Mouse (Mus musculus): Measurements from ENCODE around the gene C1rb.
"Not testable (repeated sequence)": the region's sequence is repeated elsewhere in the genome, so short reads cannot be mapped to it uniquely, and the experiment has no call there.

Gene C1rb

DNA sequence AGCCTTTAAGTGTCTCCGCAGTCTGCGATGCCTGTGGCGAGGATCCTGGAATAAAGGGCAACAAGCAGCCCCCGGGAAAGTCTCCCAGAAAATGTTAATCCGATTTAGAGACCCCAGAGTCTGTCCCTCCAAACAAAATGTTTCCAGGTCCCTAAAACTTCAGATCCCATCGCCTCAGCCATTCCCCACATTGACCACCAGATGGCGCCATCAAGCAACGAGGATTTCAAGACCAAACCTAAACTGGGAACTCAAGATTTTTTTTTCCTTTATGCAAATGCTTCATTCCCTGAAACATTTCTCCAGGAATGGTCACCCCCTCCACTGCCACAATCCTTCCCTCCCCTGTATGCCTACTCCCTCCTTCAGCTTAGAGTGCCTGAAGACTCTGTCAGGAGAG is at the start of gene C1rb:
TSS of gene C1rb (plus strand) at position 269 of the 400 bp plus-strand sequence.
- DNase-seq (ENCODE audit: low spot score) = peak; percentile 59

GRCm38 (mm10) chr6:124522082-124522481 is 48.0 kb upstream of the C1rb start:
- DNase-seq (ENCODE audit: low spot score) = not testable (repeated sequence)

GRCm38 (mm10) chr6:124527881-124528280 is 42.2 kb upstream of the C1rb start:
- no peak for DNase-seq (ENCODE audit: low spot score)

DNA sequence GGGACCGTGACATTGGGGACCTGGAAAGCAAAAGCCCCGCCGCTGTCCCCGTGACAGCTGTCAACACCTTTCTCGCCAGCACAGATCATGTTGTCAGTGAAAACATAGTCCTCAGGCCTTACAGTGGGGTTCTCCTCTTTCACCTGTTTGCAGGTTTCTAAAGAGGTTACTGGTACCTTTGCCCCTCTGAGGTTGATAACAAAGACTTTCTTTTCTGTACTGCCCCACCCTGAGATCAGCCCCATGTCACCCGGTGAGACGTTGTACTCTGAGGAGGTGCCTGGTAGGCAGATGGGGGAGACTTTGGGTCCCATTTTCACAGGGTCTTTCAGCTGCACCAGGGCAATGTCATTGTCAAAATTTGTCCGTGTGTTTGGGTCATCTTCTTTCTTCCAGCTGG is 39.0 kb upstream of the C1rb start:
- DNase-seq (ENCODE audit: low spot score) = no peak

- DNase-seq (ENCODE audit: low spot score) = not testable (repeated sequence)
These were observed 33.8 kb upstream of the C1rb start for GRCm38 (mm10) chr6:124536125-124536829.

DNA sequence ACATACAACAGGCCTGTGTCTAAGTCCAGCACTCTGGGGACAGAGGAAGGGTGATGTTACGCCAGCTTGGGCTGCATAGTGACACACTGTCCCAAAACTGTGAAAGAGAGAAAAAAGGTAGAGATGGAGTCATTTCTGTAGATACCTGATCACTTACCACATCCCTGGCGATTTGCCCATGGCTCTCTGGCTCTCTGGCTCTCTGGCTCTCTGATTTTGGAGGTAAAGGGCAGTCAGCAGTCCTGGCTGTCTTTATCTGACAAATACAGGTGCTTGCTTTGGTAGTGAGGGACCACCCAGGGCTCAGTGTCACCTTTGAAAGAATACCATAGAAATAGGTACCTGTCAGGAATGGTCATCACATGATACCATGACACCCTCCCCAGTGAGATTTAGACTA is 28.9 kb upstream of the C1rb start:
- not testable (repeated sequence) for DNase-seq (ENCODE audit: low spot score)

DNA sequence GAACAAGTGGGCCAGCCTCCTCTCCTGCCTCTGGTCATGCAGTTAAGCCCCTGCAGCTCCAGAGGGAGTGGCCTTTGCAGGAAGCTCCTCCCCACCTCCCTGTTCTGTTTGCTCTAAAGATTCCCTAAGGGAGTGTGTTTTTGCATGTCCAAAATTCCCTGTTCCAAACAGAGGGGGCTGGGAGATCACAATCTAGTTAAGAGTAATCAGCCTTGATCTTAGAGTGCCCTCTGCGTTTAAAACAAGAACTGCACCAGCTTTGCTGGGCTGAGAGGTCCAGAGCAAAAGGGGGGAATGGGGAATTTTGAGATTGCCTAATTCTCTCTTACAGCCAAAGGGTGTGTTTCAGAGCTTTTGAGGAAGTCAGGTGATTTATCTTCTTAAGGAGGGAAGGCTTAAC is 27.8 kb upstream of the C1rb start, which contains the start of gene C1s1:
TSS of gene C1s1 (minus strand) at position 76 of the 400 bp plus-strand sequence.
- peak; percentile 20 for DNase-seq (ENCODE audit: low spot score)

DNA sequence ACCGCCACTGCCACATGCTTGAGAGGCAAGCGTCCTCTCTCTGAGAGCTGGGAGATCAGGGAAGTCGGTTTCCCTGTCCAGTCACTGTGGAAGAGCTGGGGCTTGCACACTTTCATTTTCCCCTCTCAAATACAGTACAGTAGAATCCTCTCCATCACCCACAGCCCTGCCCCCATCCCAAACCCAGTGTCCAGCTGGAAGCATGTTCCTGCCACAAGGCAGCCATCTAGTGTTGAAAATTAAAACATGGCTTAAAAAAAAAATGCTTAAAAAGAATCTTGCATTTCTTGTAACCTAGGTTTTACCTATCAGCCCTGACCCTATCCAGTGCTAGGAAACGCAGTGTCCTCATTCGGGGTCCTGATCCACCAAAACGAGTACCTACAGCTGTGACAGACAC is 25.6 kb upstream of the C1rb start:
- no peak for DNase-seq (ENCODE audit: low spot score)

DNA sequence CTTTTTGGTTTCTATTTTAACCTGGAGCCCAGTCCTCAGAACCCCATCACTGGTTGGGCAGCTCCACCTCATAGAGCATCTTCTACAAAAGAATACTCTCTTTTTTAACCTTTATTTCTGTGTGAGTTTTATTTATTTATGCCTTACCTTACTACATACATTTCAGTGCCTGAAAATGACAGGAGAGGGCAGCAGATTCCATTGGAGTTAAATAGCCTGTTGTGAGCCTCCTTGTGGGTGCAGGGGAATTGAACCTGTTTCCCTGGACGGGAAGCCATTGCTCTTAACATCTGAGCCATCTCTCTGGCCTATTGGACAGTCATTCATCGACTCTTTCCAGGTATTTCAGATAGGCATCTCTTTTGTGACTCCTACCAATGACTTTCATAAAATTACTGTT is 24.7 kb upstream of the C1rb start:
- no peak for DNase-seq (ENCODE audit: low spot score)

DNA sequence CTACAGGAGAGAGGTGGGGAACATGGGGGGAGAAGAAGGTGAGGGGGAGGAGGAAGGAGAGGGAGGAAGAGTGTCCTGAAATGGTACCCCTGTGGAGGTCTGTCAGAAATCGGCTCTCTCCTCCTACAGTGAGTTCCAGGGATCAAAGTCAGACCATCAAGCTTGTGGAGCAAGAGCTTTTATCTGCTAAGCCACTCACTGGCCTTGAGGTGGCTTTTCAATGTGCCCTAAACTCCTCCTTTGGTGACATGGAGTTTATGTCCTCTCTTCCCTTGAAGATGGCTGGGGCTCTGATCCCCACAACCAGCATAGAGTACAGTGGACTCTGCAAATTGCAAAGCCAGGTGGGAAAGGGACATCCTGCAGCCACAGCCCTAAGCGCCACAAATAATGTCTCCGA is 22.1 kb upstream of the C1rb start:
- not testable (repeated sequence) for DNase-seq (ENCODE audit: low spot score)

DNA sequence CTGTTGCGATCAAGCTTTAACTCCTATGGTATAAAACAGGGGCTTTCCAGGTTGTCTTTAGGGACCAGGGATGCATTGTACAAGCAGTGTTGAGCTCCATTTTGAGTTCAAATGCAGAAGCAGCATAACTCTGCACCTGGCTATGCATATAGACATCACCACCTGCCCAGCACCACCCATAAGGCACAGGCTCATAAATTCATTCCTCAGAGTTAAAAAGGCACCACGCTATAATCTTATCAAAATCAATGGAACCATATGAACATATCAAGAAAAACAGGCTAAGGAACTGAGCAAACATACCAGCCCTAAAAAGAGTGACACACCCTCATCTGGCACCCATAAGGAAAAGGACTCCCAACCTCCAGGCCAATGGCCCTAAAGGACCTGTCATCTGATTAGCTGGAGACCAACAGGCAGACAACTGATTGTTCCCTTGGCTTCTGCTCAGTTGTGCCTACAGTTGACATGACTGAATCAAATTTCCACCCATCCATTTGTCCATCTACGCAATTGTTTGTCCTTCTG is 21.0 kb upstream of the C1rb start:
- no peak for DNase-seq (ENCODE audit: low spot score)

DNA sequence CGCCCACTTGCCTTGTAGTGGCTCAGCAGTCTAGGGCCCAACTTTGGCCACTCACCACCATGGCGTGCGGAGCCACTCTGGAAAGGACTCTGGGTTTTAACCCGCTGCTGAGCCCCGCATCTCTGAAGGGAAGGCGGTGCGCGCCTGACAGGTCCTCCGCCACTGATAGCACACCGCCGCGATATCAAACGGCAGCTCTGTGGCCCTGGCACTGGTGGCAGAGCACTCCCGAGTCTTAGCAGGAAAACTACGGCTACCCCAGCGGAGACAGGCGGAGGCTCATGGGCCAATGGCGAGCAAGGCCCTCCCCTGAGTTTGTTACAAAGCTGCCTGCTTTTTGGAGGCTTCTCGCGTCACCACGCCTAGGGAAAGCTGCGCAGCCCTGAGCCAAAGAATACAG is 17.3 kb upstream of the C1rb start:
- DNase-seq (ENCODE audit: low spot score) = no peak

- DNase-seq (ENCODE audit: low spot score) = not testable (repeated sequence)
These were observed 14.1 kb upstream of the C1rb start for GRCm38 (mm10) chr6:124555956-124556355.

- not testable (repeated sequence) for DNase-seq (ENCODE audit: low spot score)
These were observed 8.9 kb upstream of the C1rb start for GRCm38 (mm10) chr6:124561156-124561555.

- not testable (repeated sequence) for DNase-seq (ENCODE audit: low spot score)
These were observed 8.5 kb upstream of the C1rb start for GRCm38 (mm10) chr6:124561611-124562010.

DNA sequence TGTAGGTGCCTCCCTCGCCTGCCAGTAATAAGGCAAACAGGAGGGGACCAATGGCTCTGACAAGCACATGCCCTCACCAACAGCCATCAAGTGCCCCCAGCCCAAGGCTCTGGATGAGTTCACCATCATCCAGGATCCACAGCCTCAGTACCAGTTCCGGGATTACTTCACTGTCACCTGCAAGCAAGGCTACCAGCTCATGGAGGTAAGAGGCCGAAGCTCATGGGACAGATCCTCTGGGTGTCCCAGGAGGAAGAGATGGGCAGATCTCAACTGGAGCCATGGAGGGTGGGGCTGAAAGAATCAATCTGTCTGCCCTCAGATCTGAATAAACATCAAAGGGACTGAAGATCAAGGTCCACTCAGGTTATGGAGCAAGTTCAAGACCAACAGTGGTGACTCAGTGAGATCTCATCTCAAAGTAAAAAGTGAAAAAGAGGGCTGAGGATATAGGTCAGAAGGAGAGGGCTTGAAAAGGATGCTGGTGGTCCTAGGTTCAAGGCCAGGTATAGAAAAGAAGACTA is 5.1 kb downstream of the C1rb start:
- DNase-seq (ENCODE audit: low spot score) = not testable (repeated sequence)

DNA sequence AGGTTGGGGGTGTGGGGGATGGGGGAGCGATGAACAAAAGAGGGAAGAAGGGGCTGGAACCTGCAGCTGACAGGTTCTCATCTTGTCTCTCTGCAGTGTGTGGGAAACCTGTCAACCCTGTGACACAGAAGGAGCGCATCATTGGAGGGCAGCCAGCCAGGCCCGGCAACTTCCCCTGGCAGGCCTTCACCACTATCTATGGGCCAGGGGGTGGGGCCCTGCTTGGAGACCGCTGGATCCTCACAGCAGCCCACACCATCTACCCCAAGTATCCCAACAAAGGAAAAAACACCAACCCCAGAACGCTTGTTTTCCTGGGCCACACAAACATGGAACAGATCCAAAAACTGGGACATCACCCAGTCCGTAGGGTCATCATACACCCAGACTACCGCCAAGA is 10.1 kb downstream of the C1rb start:
- not testable (repeated sequence) for DNase-seq (ENCODE audit: low spot score)

GRCm38 (mm10) chr6:124582231-124582630 is 12.1 kb downstream of the C1rb start:
- no peak for DNase-seq (ENCODE audit: low spot score)

DNA sequence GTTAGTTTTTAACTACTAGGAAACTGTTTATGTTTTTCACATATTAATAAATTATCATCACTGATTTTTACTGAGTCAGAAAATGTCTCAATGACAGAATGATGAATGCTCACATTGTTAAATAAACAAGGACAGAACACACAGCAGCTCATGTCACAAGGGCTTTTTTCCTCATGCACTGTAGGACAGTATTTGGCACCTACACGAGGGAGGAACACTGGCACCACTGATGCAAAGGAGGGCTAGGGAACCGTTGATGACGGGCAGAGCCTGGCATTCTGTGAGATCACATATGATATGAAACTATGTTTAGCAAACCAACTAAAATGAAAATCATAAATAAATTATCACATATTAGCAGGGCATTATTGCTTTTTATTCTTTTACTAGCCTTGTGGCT is 14.8 kb downstream of the C1rb start:
- no peak for DNase-seq (ENCODE audit: low spot score)

DNA sequence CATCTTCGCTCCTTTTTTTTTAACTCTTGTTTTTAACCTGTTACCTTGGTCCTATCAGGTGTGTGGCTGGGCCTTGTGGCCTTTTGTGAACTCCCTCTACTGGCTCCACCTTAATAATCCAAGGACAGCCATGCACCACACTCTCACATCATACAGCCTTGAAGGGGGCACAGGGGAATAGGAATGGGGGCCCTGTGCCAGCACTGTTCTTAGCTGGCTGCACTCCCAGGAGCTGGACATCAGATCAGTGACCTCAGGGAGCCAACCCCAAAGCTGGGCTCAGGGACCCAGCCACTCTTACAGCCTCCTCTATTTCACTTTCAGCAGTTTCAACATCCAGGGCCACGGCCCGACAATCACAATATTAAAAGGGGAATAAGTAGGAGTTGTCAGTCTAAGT is 15.7 kb downstream of the C1rb start:
- no peak for DNase-seq (ENCODE audit: low spot score)

DNA sequence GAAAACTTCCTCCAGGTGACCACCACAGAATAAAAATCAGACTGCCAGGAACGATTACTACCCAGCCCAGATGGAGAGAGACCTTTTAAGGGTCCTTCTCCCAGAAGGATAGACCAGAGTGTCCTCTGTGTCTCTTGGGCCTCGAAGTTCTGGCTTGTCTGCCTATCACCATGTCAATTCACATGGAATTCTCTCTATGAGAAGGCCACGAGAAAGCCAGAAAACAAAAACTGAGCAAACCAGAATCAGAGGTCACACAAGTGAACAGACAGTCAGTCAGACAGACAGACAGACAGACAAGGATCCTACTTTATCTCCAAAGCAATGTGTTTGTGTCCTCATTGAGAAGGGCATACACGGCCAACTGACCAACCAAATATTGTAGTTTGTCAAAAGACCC is 16.2 kb downstream of the C1rb start:
- DNase-seq (ENCODE audit: low spot score) = no peak

DNA sequence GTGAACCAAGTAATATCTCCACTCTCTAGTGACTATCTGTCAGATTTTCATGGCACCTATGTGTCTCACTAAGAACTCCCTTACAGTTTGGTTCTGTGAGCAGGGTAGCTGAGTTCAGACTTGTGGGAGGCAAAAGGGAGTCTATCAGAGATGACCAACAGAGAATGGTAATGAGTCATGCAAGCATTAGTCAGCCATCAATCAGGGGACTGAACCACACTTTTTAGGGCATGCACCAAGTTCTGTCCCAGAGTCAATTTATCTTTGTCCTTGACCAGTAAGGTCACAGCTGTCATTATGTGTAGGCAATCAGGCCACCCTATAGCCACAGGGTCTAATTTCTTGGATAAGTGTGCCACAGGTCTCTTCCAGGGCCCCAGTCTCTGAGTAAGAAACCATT is 18.7 kb downstream of the C1rb start:
- DNase-seq (ENCODE audit: low spot score) = no peak

DNA sequence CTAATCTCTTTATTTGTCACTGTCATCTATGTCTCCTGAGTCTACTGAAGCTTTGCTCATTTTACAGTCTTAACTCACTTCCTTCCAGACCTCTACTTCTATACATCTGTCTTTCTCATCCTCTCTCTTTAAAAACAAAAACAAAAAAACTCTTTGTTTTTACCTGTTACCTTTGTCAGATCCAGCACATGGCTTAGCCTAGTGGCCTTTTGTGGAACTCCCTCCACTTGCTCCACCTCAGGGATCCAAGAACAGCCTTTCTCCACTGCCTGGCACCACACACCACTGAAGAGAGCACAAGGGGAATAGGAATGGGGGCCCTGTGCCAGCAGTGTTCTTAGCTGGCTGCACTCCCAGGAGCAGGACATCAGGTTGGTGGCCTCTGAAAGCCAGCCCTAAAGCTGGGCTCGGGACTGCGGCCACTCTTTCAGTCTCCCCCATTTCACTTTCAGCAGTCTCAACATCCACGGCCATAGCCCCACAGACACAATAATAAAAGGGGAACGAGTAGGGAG is 22.1 kb downstream of the C1rb start:
- DNase-seq (ENCODE audit: low spot score) = no peak

- DNase-seq (ENCODE audit: low spot score) = no peak
These were observed 23.0 kb downstream of the C1rb start for GRCm38 (mm10) chr6:124593121-124593520.

Measured in ovary, postnatal 10 days (tissue).